Mouse (Mus musculus): Measurements from ENCODE around the gene Ece2. TPM values are rescaled to one million over a fixed set of nuclear protein-coding genes. Genes with fewer than 3 reads are reported as not detected.

Gene Ece2
- not detected for total RNA-seq (2023)

GRCm38 (mm10) chr16:20629731-20630634 is at the start of gene Ece2:
Ece2 (plus strand) TSS chr16:20629828.

GRCm38 (mm10) chr16:20589366-20589938 is 40.2 kb upstream of the Ece2 start, which contains the start of gene Vwa5b2:
Vwa5b2 (plus strand) TSS chr16:20589471.

GRCm38 (mm10) chr16:20611357-20612227 is 18.0 kb upstream of the Ece2 start, which contains the start of the genes Eef1akmt4, Gm49333 and Alg3:
Eef1akmt4 (plus strand) TSS chr16:20611593.
Gm49333 (plus strand) TSS chr16:20611610.
Alg3 (minus strand) TSS chr16:20611735.

GRCm38 (mm10) chr16:20621191-20621990 is 8.2 kb upstream of the Ece2 start, which contains the start of gene Camk2n2:
Camk2n2 (minus strand) TSS chr16:20621287.

GRCm38 (mm10) chr16:20651076-20651946 is 21.7 kb downstream of the Ece2 start, which contains the start of gene Psmd2:
Psmd2 (plus strand) TSS chr16:20651652.

GRCm38 (mm10) chr16:20668013-20668412 is 38.4 kb downstream of the Ece2 start, which contains the start of gene Eif4g1:
Eif4g1 (plus strand) TSS chr16:20668313.

GRCm38 (mm10) chr16:20693111-20693701 is 63.6 kb downstream of the Ece2 start, which contains the start of gene Fam131a:
Fam131a (plus strand) TSS chr16:20693241.

Other genes with a start within 250 kb of the Ece2 start
- gene Abcc5, start 203.4 kb upstream of the Ece2 start, total RNA-seq (2023): 55.5 TPM
- gene Eif2b5, start 131.0 kb upstream of the Ece2 start, total RNA-seq (2023): 57.6 TPM
- gene Dvl3, start 112.8 kb upstream of the Ece2 start, total RNA-seq (2023): 39.1 TPM
- gene Ap2m1, start 94.3 kb upstream of the Ece2 start, total RNA-seq (2023): 175 TPM
- 116 TPM for gene Abcf3, start 81.3 kb upstream of the Ece2 start, total RNA-seq (2023)
- gene Vwa5b2, start 40.4 kb upstream of the Ece2 start, total RNA-seq (2023): 1.3 TPM
- 9.0 TPM for gene Eef1akmt4, start 18.2 kb upstream of the Ece2 start, total RNA-seq (2023)
- gene Gm49333, start 18.2 kb upstream of the Ece2 start, total RNA-seq (2023): not detected
- 11.4 TPM for gene Alg3, start 18.1 kb upstream of the Ece2 start, total RNA-seq (2023)
- not detected for gene Camk2n2, start 8.5 kb upstream of the Ece2 start, total RNA-seq (2023)
- gene Psmd2, start 21.8 kb downstream of the Ece2 start, total RNA-seq (2023): 111 TPM
- gene Eif4g1, start 38.5 kb downstream of the Ece2 start, total RNA-seq (2023): 335 TPM
- 0.62 TPM for gene Fam131a, start 63.4 kb downstream of the Ece2 start, total RNA-seq (2023)
- gene Polr2h, start 87.8 kb downstream of the Ece2 start, total RNA-seq (2023): 16.2 TPM
- gene Clcn2, start 87.9 kb downstream of the Ece2 start, total RNA-seq (2023): 5.9 TPM
- gene Chrd, start 103.3 kb downstream of the Ece2 start, total RNA-seq (2023): not detected
- not detected for gene Thpo, start 104.7 kb downstream of the Ece2 start, total RNA-seq (2023)